Mouse (Mus musculus) midbrain, embryonic 15.5 days (tissue): ENCODE results near the gene Map3k9. TPM values are rescaled to one million over a fixed set of nuclear protein-coding genes. Genes with fewer than 3 reads are reported as not detected.

Experiments
- polyA plus RNA-seq: library from polyadenylated mRNA; unstranded; fragments of >200 nt; fragmentation: Nextera tagmentation; extraction: Ambion mirVana; gene quantifications from 2 replicates; pipeline ENCODE4 v1.2.1, GENCODE M21; 2015

The Map3k9 gene
- polyA plus RNA-seq, 1 experiment from 2014 or later, result 14.6 TPM

Other genes starting within 250 kb of the Map3k9 start
- gene Gm20498, start 248.3 kb downstream of the Map3k9 start, polyA plus RNA-seq, result 32.5 and 41.0 TPM in 2 replicates
- 40.0 and 44.4 TPM in 2 replicates for gene Synj2bp, start 248.3 kb downstream of the Map3k9 start, polyA plus RNA-seq
- gene Adam21, start 212.7 kb downstream of the Map3k9 start, polyA plus RNA-seq, result 0.79 and 1.3 TPM in 2 replicates
- gene Med6, start 186.2 kb downstream of the Map3k9 start, polyA plus RNA-seq, result 38.5 and 40.5 TPM in 2 replicates
- 15.2 and 15.4 TPM in 2 replicates for gene Ttc9, start 149.9 kb downstream of the Map3k9 start, polyA plus RNA-seq
- 9.3 and 12.2 TPM in 2 replicates for gene Pcnx, start 78.8 kb upstream of the Map3k9 start, polyA plus RNA-seq